Mouse (Mus musculus) hindbrain, embryonic 15.5 days (tissue): ENCODE data around the gene Pip4k2c. TPM values are rescaled to one million over a fixed set of nuclear protein-coding genes. Genes with fewer than 3 reads are reported as not detected.

Source experiments
- ATAC-seq: fragments of 200-750 bp; cut with Nextera tagmentation; 2 replicates; pipeline ENCODE4 v1.8.0; 2017; ENCODE audit warnings: low read depth, moderate number of reproducible peaks, moderate TSS enrichment; ENCODE audit not compliant: low FRiP score
- H3K27ac ChIP-seq: fragments of 300-500 bp; sonication (generic); replicated peaks from 2 replicates; pipeline ENCODE4 v1.5.1; 2015; ENCODE audit warnings: mild to moderate bottlenecking, inconsistent platforms
- H3K27me3 ChIP-seq: fragments of 300-500 bp; sonication (generic); 2 replicates; pipeline ENCODE4 v1.6.1; 2015; ENCODE audit warnings: control low read depth, inconsistent platforms
- H3K36me3 ChIP-seq: fragments of 300-500 bp; sonication (generic); 2 replicates; pipeline ENCODE4 v1.6.1; 2015; ENCODE audit warnings: control low read depth, inconsistent platforms
- H3K4me1 ChIP-seq: fragments of 300-500 bp; sonication (generic); replicated peaks from 2 replicates; pipeline ENCODE4 v1.6.1; 2015; ENCODE audit warnings: control low read depth, inconsistent platforms
- H3K4me2 ChIP-seq: fragments of 300-500 bp; sonication (generic); 2 replicates; pipeline ENCODE4 v1.6.1; 2015; ENCODE audit warnings: moderate library complexity, mild to moderate bottlenecking, inconsistent platforms
- H3K4me3 ChIP-seq: fragments of 300-500 bp; sonication (generic); 2 replicates; pipeline ENCODE4 v1.5.1; 2015; ENCODE audit warnings: mild to moderate bottlenecking, inconsistent platforms
- H3K9ac ChIP-seq: fragments of 300-500 bp; sonication (generic); 2 replicates; pipeline ENCODE4 v1.6.1; 2015; ENCODE audit warnings: inconsistent platforms
- H3K9me3 ChIP-seq: fragments of 300-500 bp; sonication (generic); 2 replicates; pipeline ENCODE4 v1.6.1; 2016; ENCODE audit warnings: control low read depth, inconsistent platforms
- WGBS: fragments of 180-500 bp; shearing (Covaris S2); methylation state at CpG from one replicate; pipeline ENCODE4 v1.1.7; 2015; 5-methylcytosine and 5-hydroxymethylcytosine counted together
- polyA plus RNA-seq: library from polyadenylated mRNA; unstranded; fragments of >200 nt; fragmentation: Nextera tagmentation; extraction: Ambion mirVana; gene quantifications from 2 replicates; pipeline ENCODE4 v1.2.1, GENCODE M21; 2015

The Pip4k2c gene
- polyA plus RNA-seq, 1 experiment from 2014 or later, result 19.6 TPM

DNA sequence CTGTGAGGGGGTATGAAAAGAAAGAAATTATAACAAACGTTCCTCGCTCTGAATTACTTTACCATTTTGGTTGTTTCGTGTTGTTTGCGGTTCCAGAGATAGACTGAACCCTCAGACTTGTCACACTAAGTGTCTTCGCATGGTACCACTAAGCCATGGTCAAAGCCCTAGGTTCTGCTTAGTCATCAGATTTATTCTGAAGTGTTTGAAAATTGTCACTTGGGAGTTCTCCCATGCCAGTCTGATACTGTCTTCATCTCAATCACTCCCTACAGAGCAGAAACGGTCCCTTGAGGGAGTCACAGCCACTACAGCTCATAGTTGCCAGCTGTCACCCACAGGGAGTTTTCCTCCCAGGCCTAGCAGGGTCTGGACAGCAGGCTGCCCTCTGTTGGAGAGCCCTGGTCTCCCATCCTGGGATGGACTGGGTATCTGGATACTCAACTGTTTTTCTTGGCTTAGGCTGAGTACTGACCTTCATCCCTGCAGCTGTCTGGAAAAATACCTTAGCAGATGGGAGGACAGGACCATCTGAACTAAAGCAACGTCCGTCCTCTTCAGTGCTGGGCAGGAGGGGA lies 15.0 kb upstream of the Pip4k2c start:
- Histone ChIP-seq H3K9ac (no peak overlapping the region), H3K27ac (no peak overlapping the region), H3K4me2 (no peak overlapping the region), H3K27me3 (no peaks in the 10 kb centered on the region), H3K4me1 (no peaks in the 10 kb centered on the region), H3K9me3 (no peaks in the 10 kb centered on the region), H3K36me3 (peaks cover 40% of the 10 kb centered on the region), H3K4me3 (no peak overlapping the region)
- ATAC-seq, result no peak
- WGBS, result 74% methylated on average over 8 of the region's 8 CpGs

GRCm38 (mm10) chr10:127225732-127226131 lies 14.3 kb upstream of the Pip4k2c start:
- Histone ChIP-seq H3K4me3 (no peak overlapping the region), H3K4me2 (no peak overlapping the region), H3K9ac (no peak overlapping the region), H3K27me3 (no peaks in the 10 kb centered on the region), H3K9me3 (no peaks in the 10 kb centered on the region), H3K36me3 (peaks cover 33% of the 10 kb centered on the region), H3K4me1 (no peaks in the 10 kb centered on the region), H3K27ac (no peak overlapping the region)
- ATAC-seq, result no peak
- WGBS, result 22% methylated on average over 10 of the region's 10 CpGs

GRCm38 (mm10) chr10:127225213-127225612 lies 13.8 kb upstream of the Pip4k2c start:
- Histone ChIP-seq H3K27ac (no peak overlapping the region), H3K36me3 (peaks cover 28% of the 10 kb centered on the region), H3K4me1 (no peaks in the 10 kb centered on the region), H3K4me2 (no peak overlapping the region), H3K9me3 (no peaks in the 10 kb centered on the region), H3K4me3 (no peak overlapping the region), H3K27me3 (no peaks in the 10 kb centered on the region), H3K9ac (no peak overlapping the region)
- WGBS, result 25% methylated on average over 6 of the region's 6 CpGs
- ATAC-seq, result no peak

DNA sequence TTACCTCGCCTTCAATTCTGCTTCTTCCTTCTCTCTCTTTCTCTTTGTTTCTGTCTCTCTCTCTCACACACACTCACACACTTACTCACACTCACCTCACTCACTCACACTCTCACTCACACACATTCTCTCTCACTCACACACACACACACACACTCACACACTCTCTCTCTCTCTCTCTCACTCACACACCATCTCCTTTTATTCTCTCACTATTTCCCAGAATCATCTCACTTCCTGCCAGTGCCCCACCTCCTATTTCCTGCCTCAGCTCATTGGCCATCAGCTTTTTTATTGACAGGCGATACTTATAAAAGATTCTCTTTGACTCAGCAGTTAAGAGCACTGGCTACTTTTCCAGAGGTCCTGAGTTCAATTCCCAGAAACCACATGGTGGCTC lies 7.0 kb upstream of the Pip4k2c start:
- Histone ChIP-seq H3K4me1 (no peaks in the 10 kb centered on the region), H3K9ac (no peak overlapping the region), H3K4me2 (no peak overlapping the region), H3K9me3 (no peaks in the 10 kb centered on the region), H3K27ac (no peak overlapping the region), H3K27me3 (no peaks in the 10 kb centered on the region), H3K4me3 (no peak overlapping the region), H3K36me3 (no peaks in the 10 kb centered on the region)
- 90% methylated on average over 2 of the region's 2 CpGs for WGBS
- ATAC-seq, result no peak

DNA sequence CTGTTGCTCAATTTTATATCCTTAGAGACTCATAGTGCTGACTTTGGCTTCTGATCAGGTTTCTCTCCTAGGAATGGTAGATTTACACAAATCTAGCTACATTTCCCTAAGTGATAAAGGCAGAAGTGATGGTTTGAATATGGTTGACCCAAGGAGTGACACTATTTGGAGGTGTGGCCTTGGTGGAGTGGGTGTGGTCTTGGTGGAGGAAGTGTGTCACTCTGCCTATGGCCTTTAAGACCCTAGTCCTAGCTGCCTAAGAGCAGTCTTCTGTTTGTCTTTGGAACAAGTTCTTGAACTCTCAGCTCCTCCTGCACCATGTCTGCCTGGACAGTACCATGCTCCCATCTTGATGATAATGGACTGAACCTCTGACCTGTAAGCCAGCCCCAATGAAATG lies 5.8 kb upstream of the Pip4k2c start:
- no peak for ATAC-seq
- H3K4me2 ChIP-seq, result no peak overlapping the region
- no peaks in the 10 kb centered on the region for H3K4me1 ChIP-seq
- no peaks in the 10 kb centered on the region for H3K36me3 ChIP-seq
- no peaks in the 10 kb centered on the region for H3K27me3 ChIP-seq
- no peak overlapping the region for H3K27ac ChIP-seq
- H3K4me3 ChIP-seq, result no peak overlapping the region
- H3K9ac ChIP-seq, result no peak overlapping the region
- no peaks in the 10 kb centered on the region for H3K9me3 ChIP-seq

- H3K4me3 ChIP-seq, result no peak overlapping the region
- H3K4me2 ChIP-seq, result no peak overlapping the region
- H3K9ac ChIP-seq, result no peak overlapping the region
- no peaks in the 10 kb centered on the region for H3K4me1 ChIP-seq
- WGBS, result 96% methylated on average over 11 of the region's 11 CpGs
- no peaks in the 10 kb centered on the region for H3K27me3 ChIP-seq
- no peak for ATAC-seq
- no peak overlapping the region for H3K27ac ChIP-seq
- H3K9me3 ChIP-seq, result no peaks in the 10 kb centered on the region
- no peaks in the 10 kb centered on the region for H3K36me3 ChIP-seq
Measured at GRCm38 (mm10) chr10:127216456-127216855, 5.1 kb upstream of the Pip4k2c start.

DNA sequence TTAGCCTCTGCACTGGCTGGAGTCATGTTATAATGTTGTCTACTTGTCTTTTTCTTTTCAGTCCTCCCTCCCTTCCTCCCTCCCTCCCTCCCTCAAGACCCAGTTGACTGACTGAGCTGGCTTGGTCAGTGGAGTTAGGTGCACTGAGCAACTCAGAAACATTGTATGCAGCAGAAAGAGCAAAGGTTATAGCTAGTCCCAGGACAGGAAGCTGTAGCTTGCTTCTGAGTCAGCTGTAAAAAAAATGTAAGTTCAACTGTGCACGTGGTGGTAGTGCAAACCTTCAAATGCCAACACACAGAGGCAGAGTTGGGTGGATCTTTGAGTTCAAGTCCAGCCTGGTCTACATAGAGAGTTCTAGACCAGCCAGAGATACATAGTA lies 3.0 kb upstream of the Pip4k2c start:
- WGBS, result 66% methylated on average over 1 of the region's 1 CpGs
- Histone ChIP-seq H3K9ac (no peak overlapping the region), H3K27me3 (no peaks in the 10 kb centered on the region), H3K9me3 (no peaks in the 10 kb centered on the region), H3K27ac (no peak overlapping the region), H3K36me3 (no peaks in the 10 kb centered on the region), H3K4me3 (no peak overlapping the region), H3K4me2 (no peak overlapping the region), H3K4me1 (peaks cover 13% of the 10 kb centered on the region)
- ATAC-seq, result no peak

- Histone ChIP-seq H3K4me3 (no peak overlapping the region), H3K36me3 (no peaks in the 10 kb centered on the region), H3K9ac (no peak overlapping the region), H3K27me3 (no peaks in the 10 kb centered on the region), H3K27ac (no peak overlapping the region), H3K9me3 (no peaks in the 10 kb centered on the region), H3K4me1 (peaks cover 15% of the 10 kb centered on the region), H3K4me2 (no peak overlapping the region)
- WGBS, result 87% methylated on average over 13 of the region's 13 CpGs
- ATAC-seq, result no peak
Measured at GRCm38 (mm10) chr10:127213704-127214421, 2.5 kb upstream of the Pip4k2c start.

DNA sequence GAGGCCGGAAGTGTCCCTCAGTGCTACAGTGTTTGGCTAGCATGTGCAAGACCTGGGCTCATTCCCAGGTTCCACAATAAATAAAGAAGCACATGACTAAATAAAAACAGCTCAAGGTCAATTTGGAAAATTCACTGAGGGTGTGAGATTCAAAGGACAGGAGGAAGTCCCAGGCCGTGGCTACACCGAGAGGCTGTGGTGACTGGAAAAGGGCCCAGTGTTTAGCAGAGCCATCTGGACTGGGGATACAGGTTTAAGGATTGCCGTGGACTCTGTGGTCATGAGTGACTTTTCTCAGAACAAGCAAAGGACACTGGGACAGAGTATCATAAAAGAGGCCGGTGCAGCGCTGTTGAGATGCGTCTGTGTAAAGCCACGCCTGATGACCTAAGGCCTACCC lies 1.9 kb upstream of the Pip4k2c start:
- WGBS, result 94% methylated on average over 8 of the region's 8 CpGs

DNA sequence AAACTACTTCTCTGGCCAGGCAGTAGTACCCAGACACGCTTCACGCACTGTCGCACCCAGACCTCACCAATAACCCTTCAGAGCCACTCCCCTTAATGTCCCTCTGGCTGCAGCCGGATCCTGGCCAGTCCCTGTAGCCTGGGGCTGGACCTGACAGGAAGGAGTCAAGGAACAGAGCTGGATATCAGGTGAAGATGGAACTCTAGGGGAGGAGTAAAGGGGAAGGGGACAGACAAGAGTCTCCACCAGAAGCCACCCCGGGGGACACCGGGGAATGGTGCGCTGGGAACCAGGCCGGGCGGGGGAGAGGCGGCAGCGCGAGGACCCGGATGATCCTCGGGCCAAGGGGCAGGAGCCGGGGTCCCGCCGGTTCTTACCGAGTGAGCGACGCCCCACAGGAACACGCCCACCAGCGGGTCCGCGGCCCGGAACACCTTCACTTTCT lies 402 bp downstream of the Pip4k2c start:
- peak overlapping the region; percentile 93 for H3K4me2 ChIP-seq
- ATAC-seq, result peak; percentile 72
- H3K4me1 ChIP-seq, result peaks cover 15% of the 10 kb centered on the region
- peaks cover 9% of the 10 kb centered on the region; the same call in 1 of the 2 replicates for H3K36me3 ChIP-seq
- peak overlapping the region; percentile 70 for H3K27ac ChIP-seq
- peak overlapping the region; percentile 85 for H3K9ac ChIP-seq
- H3K4me3 ChIP-seq, result peak overlapping the region; percentile 81
- no peaks in the 10 kb centered on the region for H3K9me3 ChIP-seq
- H3K27me3 ChIP-seq, result no peaks in the 10 kb centered on the region
- under 1% methylated on average over 22 of the region's 25 CpGs for WGBS

More for the DNA sequence above, 1.9 kb upstream of the Pip4k2c start:
- ATAC-seq, result no peak
- Histone ChIP-seq H3K36me3 (no peaks in the 10 kb centered on the region), H3K9me3 (no peaks in the 10 kb centered on the region), H3K4me3 (no peak overlapping the region), H3K4me1 (peaks cover 15% of the 10 kb centered on the region), H3K27ac (no peak overlapping the region), H3K4me2 (no peak overlapping the region), H3K27me3 (no peaks in the 10 kb centered on the region), H3K9ac (no peak overlapping the region)

DNA sequence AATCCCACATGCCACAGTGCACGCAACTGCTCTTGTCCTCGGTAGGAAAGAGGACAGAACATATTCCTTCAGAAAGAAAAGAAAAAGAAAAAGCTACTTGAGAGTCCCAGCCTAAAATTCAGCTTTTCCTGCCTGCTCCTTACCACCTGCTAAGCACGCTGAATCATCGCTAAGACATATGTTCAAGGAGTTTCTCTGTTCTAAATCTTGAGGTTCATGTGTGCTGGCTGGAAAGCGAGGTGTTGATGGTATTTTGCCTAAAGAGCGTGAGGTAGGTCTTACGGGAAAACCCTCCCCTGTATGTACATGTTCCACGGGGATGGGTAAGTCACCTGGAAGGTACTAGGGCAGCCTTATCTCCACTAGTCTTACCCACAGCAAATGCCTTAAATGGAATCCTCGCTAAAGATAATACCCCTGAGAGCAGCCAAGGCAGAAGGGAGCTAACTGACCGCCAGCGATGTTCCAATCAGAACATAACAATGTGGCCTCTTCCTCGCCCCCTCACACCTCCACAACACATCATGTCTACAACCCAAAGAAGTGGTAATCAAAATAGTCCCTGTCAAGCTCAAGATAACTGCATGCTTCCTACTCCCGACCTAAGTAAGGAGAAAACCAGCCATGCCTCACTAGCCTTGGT lies 1.3 kb downstream of the Pip4k2c start:
- H3K27me3 ChIP-seq, result no peaks in the 10 kb centered on the region
- WGBS, result 88% methylated on average over 13 of the region's 13 CpGs
- no peak overlapping the region for H3K27ac ChIP-seq

GRCm38 (mm10) chr10:127208921-127209320 lies 2.5 kb downstream of the Pip4k2c start:
- Histone ChIP-seq H3K9me3 (no peaks in the 10 kb centered on the region), H3K36me3 (peaks cover 27% of the 10 kb centered on the region), H3K4me2 (no peak overlapping the region), H3K27me3 (no peaks in the 10 kb centered on the region), H3K9ac (0 out of 2 replicates have a peak overlapping the region, but pooled peaks have one; percentile 2), H3K4me1 (peaks cover 15% of the 10 kb centered on the region), H3K27ac (no peak overlapping the region), H3K4me3 (no peak overlapping the region)
- 85% methylated on average over 4 of the region's 4 CpGs for WGBS
- ATAC-seq, result no peak

More for the DNA sequence above, 1.3 kb downstream of the Pip4k2c start:
- Histone ChIP-seq H3K36me3 (peaks cover 16% of the 10 kb centered on the region), H3K9ac (peak overlapping the region; percentile 85; the same call in 1 of the 2 replicates), H3K9me3 (no peaks in the 10 kb centered on the region), H3K4me1 (peaks cover 15% of the 10 kb centered on the region), H3K4me3 (peak overlapping the region; percentile 81), H3K4me2 (peak overlapping the region; percentile 93)
- no peak for ATAC-seq
